Mouse (Mus musculus) midbrain, embryonic 12.5 days (tissue): ENCODE data around the gene Nck2. TPM values are rescaled to one million over a fixed set of nuclear protein-coding genes. Genes with fewer than 3 reads are reported as not detected.
"Not testable (repeated sequence)": the region's sequence is repeated elsewhere in the genome, so short reads cannot be mapped to it uniquely, and the experiment has no call there.

Source experiments
- ATAC-seq: fragments of 200-750 bp; cut with Nextera tagmentation; 2 replicates; pipeline ENCODE4 v1.8.0; 2017; ENCODE audit warnings: low read depth, moderate TSS enrichment, moderate library complexity; ENCODE audit not compliant: low FRiP score
- H3K27ac ChIP-seq: fragments of 300-500 bp; sonication (generic); replicated peaks from 2 replicates; pipeline ENCODE4 v1.5.1; 2016; ENCODE audit warnings: mild to moderate bottlenecking
- H3K27me3 ChIP-seq: fragments of 300-500 bp; sonication (generic); 2 replicates; pipeline ENCODE4 v1.6.1; 2016; ENCODE audit warnings: mild to moderate bottlenecking
- H3K36me3 ChIP-seq: fragments of 300-500 bp; sonication (generic); 2 replicates; pipeline ENCODE4 v1.6.1; 2016
- H3K4me1 ChIP-seq: fragments of 300-500 bp; sonication (generic); 2 replicates; pipeline ENCODE4 v1.6.1; 2016
- H3K4me2 ChIP-seq: fragments of 300-500 bp; sonication (generic); replicated peaks from 2 replicates; pipeline ENCODE4 v1.6.1; 2016; ENCODE audit warnings: mild to moderate bottlenecking, moderate library complexity
- H3K4me3 ChIP-seq: fragments of 300-500 bp; sonication (generic); 2 replicates; pipeline ENCODE4 v1.5.1; 2016; ENCODE audit warnings: mild to moderate bottlenecking
- H3K9ac ChIP-seq: fragments of 300-500 bp; sonication (generic); replicated peaks from 2 replicates; pipeline ENCODE4 v1.6.1; 2016; ENCODE audit warnings: mild to moderate bottlenecking, moderate library complexity
- H3K9me3 ChIP-seq: fragments of 300-500 bp; sonication (generic); 2 replicates; pipeline ENCODE4 v1.6.1; 2016; ENCODE audit warnings: mild to moderate bottlenecking
- WGBS: fragments of 180-500 bp; shearing (Covaris S2); methylation state at CpG from one replicate; pipeline ENCODE4 v1.1.7; 2016; 5-methylcytosine and 5-hydroxymethylcytosine counted together
- polyA plus RNA-seq: library from polyadenylated mRNA; unstranded; fragments of >200 nt; fragmentation: Nextera tagmentation; extraction: Ambion mirVana; gene quantifications from 2 replicates; pipeline ENCODE4 v1.2.1, GENCODE M21; 2016

Nck2 gene
- polyA plus RNA-seq, 1 experiment from 2014 or later, result 41.8 TPM

- not testable (repeated sequence) for H3K27me3 ChIP-seq, ATAC-seq, H3K9ac ChIP-seq, H3K27ac ChIP-seq, H3K4me3 ChIP-seq, H3K4me1 ChIP-seq, H3K4me2 ChIP-seq, H3K9me3 ChIP-seq
- WGBS, result 98% methylated on average over 11 of the region's 11 CpGs
- 0 out of 2 replicates have a peak, but pooled peaks cover 16% of the 10 kb centered on the region for H3K36me3 ChIP-seq
Measured at GRCm38 (mm10) chr1:43533497-43533896, 89.1 kb downstream of the Nck2 start.

- 0 out of 2 replicates have a peak, but pooled peaks cover 16% of the 10 kb centered on the region for H3K36me3 ChIP-seq
Measured at GRCm38 (mm10) chr1:43534060-43534760, 89.8 kb downstream of the Nck2 start.

GRCm38 (mm10) chr1:43535519-43536000, 91.2 kb downstream of the Nck2 start:
- Histone ChIP-seq H3K4me1 (no peaks in the 10 kb centered on the region), H3K4me3 (no peak overlapping the region), H3K27ac (no peak overlapping the region), H3K36me3 (0 out of 2 replicates have a peak, but pooled peaks cover 16% of the 10 kb centered on the region), H3K4me2 (no peak overlapping the region), H3K9me3 (no peaks in the 10 kb centered on the region), H3K9ac (no peak overlapping the region), H3K27me3 (no peaks in the 10 kb centered on the region)
- WGBS, result 90% methylated on average over 6 of the region's 6 CpGs
- no peak for ATAC-seq

More at GRCm38 (mm10) chr1:43534060-43534760, 89.8 kb downstream of the Nck2 start:
- WGBS, result 91% methylated on average over 5 of the region's 5 CpGs
- no peak for ATAC-seq
- Histone ChIP-seq H3K27me3 (no peaks in the 10 kb centered on the region), H3K4me2 (no peak overlapping the region), H3K4me1 (no peaks in the 10 kb centered on the region), H3K9me3 (no peaks in the 10 kb centered on the region), H3K4me3 (no peak overlapping the region), H3K27ac (no peak overlapping the region), H3K9ac (no peak overlapping the region)

- H3K9me3 ChIP-seq, result no peaks in the 10 kb centered on the region
- H3K4me3 ChIP-seq, result no peak overlapping the region
- H3K36me3 ChIP-seq, result 0 out of 2 replicates have a peak, but pooled peaks cover 16% of the 10 kb centered on the region
- H3K9ac ChIP-seq, result no peak overlapping the region
- no peak overlapping the region for H3K4me2 ChIP-seq
- H3K4me1 ChIP-seq, result no peaks in the 10 kb centered on the region
- no peaks in the 10 kb centered on the region for H3K27me3 ChIP-seq
- ATAC-seq, result no peak
- 94% methylated on average over 2 of the region's 2 CpGs for WGBS
- no peak overlapping the region for H3K27ac ChIP-seq
Measured at GRCm38 (mm10) chr1:43536266-43536665, 91.9 kb downstream of the Nck2 start.

GRCm38 (mm10) chr1:43537021-43537420, 92.6 kb downstream of the Nck2 start:
- Histone ChIP-seq H3K9me3 (no peaks in the 10 kb centered on the region), H3K27me3 (no peaks in the 10 kb centered on the region), H3K27ac (no peak overlapping the region), H3K9ac (no peak overlapping the region), H3K4me3 (no peak overlapping the region), H3K4me2 (no peak overlapping the region), H3K36me3 (0 out of 2 replicates have a peak, but pooled peaks cover 16% of the 10 kb centered on the region), H3K4me1 (0 out of 2 replicates have a peak, but pooled peaks cover 4% of the 10 kb centered on the region)
- ATAC-seq, result no peak
- 89% methylated on average over 3 of the region's 3 CpGs for WGBS

- no peaks in the 10 kb centered on the region for H3K27me3 ChIP-seq
- H3K27ac ChIP-seq, result no peak overlapping the region
- H3K9me3 ChIP-seq, result no peaks in the 10 kb centered on the region
- H3K4me1 ChIP-seq, result peaks cover 8% of the 10 kb centered on the region; the same call in 1 of the 2 replicates
- no peak for ATAC-seq
- H3K36me3 ChIP-seq, result 0 out of 2 replicates have a peak, but pooled peaks cover 16% of the 10 kb centered on the region
- H3K9ac ChIP-seq, result no peak overlapping the region
- H3K4me2 ChIP-seq, result no peak overlapping the region
- no peak overlapping the region for H3K4me3 ChIP-seq
Measured at GRCm38 (mm10) chr1:43537496-43537895, 93.1 kb downstream of the Nck2 start.

GRCm38 (mm10) chr1:43538716-43539115, 94.3 kb downstream of the Nck2 start:
- Histone ChIP-seq H3K27me3 (no peaks in the 10 kb centered on the region), H3K4me2 (no peak overlapping the region), H3K4me1 (peaks cover 14% of the 10 kb centered on the region; the same call in 1 of the 2 replicates), H3K27ac (no peak overlapping the region), H3K9ac (no peak overlapping the region), H3K36me3 (0 out of 2 replicates have a peak, but pooled peaks cover 14% of the 10 kb centered on the region), H3K4me3 (no peak overlapping the region), H3K9me3 (no peaks in the 10 kb centered on the region)
- no peak for ATAC-seq
- 92% methylated on average over 2 of the region's 2 CpGs for WGBS

GRCm38 (mm10) chr1:43539689-43540380, 95.5 kb downstream of the Nck2 start:
- H3K4me2 ChIP-seq, result no peak overlapping the region
- H3K27ac ChIP-seq, result no peak overlapping the region
- no peak overlapping the region for H3K4me3 ChIP-seq
- 86% methylated on average over 4 of the region's 4 CpGs for WGBS
- H3K9me3 ChIP-seq, result no peaks in the 10 kb centered on the region
- H3K36me3 ChIP-seq, result 0 out of 2 replicates have a peak, but pooled peaks cover 8% of the 10 kb centered on the region
- ATAC-seq, result no peak
- H3K4me1 ChIP-seq, result peaks cover 15% of the 10 kb centered on the region; the same call in 1 of the 2 replicates
- no peaks in the 10 kb centered on the region for H3K27me3 ChIP-seq
- no peak overlapping the region for H3K9ac ChIP-seq

GRCm38 (mm10) chr1:43542339-43542738, 98.0 kb downstream of the Nck2 start:
- Histone ChIP-seq H3K4me3 (no peak overlapping the region), H3K4me2 (no peak overlapping the region), H3K4me1 (peaks cover 18% of the 10 kb centered on the region; the same call in 1 of the 2 replicates), H3K27me3 (no peaks in the 10 kb centered on the region), H3K36me3 (no peaks in the 10 kb centered on the region), H3K27ac (no peak overlapping the region), H3K9ac (no peak overlapping the region), H3K9me3 (no peaks in the 10 kb centered on the region)
- WGBS, result 64% methylated on average over 4 of the region's 4 CpGs
- no peak for ATAC-seq

- 89% methylated on average over 2 of the region's 2 CpGs for WGBS
- H3K27me3 ChIP-seq, result no peaks in the 10 kb centered on the region
- peaks cover 13% of the 10 kb centered on the region; the same call in 1 of the 2 replicates for H3K4me1 ChIP-seq
- ATAC-seq, result no peak
- no peaks in the 10 kb centered on the region for H3K9me3 ChIP-seq
- no peak overlapping the region for H3K4me3 ChIP-seq
- no peaks in the 10 kb centered on the region for H3K36me3 ChIP-seq
- H3K9ac ChIP-seq, result no peak overlapping the region
- H3K4me2 ChIP-seq, result no peak overlapping the region
- H3K27ac ChIP-seq, result no peak overlapping the region
Measured at GRCm38 (mm10) chr1:43547644-43548043, 103.3 kb downstream of the Nck2 start.

- Histone ChIP-seq H3K27me3 (no peaks in the 10 kb centered on the region), H3K4me1 (peaks cover 10% of the 10 kb centered on the region; the same call in 1 of the 2 replicates), H3K4me3 (no peak overlapping the region), H3K27ac (no peak overlapping the region), H3K9me3 (no peaks in the 10 kb centered on the region), H3K36me3 (peaks cover 4% of the 10 kb centered on the region; the same call in 1 of the 2 replicates), H3K4me2 (no peak overlapping the region), H3K9ac (no peak overlapping the region)
- ATAC-seq, result no peak
- WGBS, result 89% methylated on average over 5 of the region's 5 CpGs
Measured at GRCm38 (mm10) chr1:43548749-43549148, 104.4 kb downstream of the Nck2 start.

- 93% methylated on average over 3 of the region's 3 CpGs for WGBS
- ATAC-seq, result no peak
- Histone ChIP-seq H3K9me3 (no peaks in the 10 kb centered on the region), H3K36me3 (peaks cover 19% of the 10 kb centered on the region), H3K27me3 (no peaks in the 10 kb centered on the region), H3K4me3 (no peak overlapping the region), H3K4me2 (no peak overlapping the region), H3K9ac (no peak overlapping the region), H3K4me1 (peaks cover 13% of the 10 kb centered on the region), H3K27ac (no peak overlapping the region)
Measured at GRCm38 (mm10) chr1:43550525-43550924, 106.1 kb downstream of the Nck2 start.
